Mouse (Mus musculus): ENCODE measurements around the gene Nek7. TPM values are rescaled to one million over a fixed set of nuclear protein-coding genes. Genes with fewer than 3 reads are reported as not detected.

Nek7 gene
- polyA plus RNA-seq, 1 experiment: 9.7 TPM

DNA sequence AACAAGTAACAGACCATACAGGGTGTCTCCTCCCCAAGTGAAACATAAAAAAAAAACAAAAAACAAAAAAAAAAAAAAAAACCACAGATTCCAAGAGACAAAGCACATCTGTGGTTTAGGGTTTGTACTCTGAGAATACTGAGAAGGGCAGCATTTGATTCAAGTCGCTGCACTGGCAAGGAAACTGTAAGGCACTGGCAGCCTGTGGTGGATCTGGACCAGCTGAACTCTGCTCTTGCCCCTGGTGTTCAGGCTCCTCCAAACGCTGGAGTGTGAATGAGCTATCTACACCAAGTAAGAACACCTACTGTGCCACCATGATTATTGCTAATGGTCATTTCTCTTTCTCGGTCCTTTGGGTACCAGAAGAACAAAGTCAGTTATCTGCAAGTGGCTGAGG is 30.8 kb downstream of the Nek7 start:
- TF ChIP-seq POLR2A (IDR thresholded peaks at IDR 0.05; ENCODE audit: control insufficient read depth, extremely low read depth, insufficient read depth, low read length, poor library complexity) (no peak), CTCF (IDR thresholded peaks at IDR 0.05; ENCODE audit: borderline replicate concordance, control insufficient read depth, extremely low read depth, insufficient read depth, low read length, poor library complexity) (no peak)
- Histone ChIP-seq H3K4me1 (replicated peaks; ENCODE audit: control insufficient read depth, insufficient read depth, low read length) (peaks cover 18% of the 10 kb centered on the region), H3K4me3 (ENCODE audit: control insufficient read depth, insufficient read depth, low read length) (no peak overlapping the region), H3K27ac (ENCODE audit: control insufficient read depth, insufficient read depth, low read length) (no peak overlapping the region), H3K36me3 (ENCODE audit: control insufficient read depth, insufficient read depth, low read length) (0 out of 2 replicates have a peak, but pooled peaks cover 3% of the 10 kb centered on the region), H3K27me3 (ENCODE audit: control insufficient read depth, insufficient read depth, low read length) (no peaks in the 10 kb centered on the region)
- no peak for DNase-seq
- WGBS: 33% methylated on average over 3 of the region's 3 CpGs

DNA sequence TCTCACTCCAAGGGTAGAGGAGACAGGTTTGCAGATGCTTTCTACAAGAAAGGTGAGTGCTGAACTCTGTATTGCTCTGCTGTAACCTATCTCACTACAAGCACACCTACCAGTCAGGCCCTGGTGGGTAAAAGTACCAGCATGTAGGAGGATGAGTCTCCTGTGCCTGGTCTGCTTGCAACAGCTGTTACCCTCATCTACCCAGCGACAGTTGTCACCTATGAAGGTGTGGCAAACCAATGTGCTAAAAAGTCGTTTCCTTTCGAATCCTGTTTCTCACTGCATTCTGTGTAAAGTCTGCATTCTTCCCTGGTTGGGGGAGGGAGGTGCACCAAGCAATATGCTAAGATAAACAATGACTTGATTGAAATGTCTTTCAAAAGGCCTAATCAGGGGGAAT is 32.1 kb downstream of the Nek7 start:
- Histone ChIP-seq H3K27ac (ENCODE audit: control insufficient read depth, insufficient read depth, low read length) (no peak overlapping the region), H3K36me3 (ENCODE audit: control insufficient read depth, insufficient read depth, low read length) (0 out of 2 replicates have a peak, but pooled peaks cover 3% of the 10 kb centered on the region), H3K27me3 (ENCODE audit: control insufficient read depth, insufficient read depth, low read length) (no peaks in the 10 kb centered on the region), H3K4me3 (ENCODE audit: control insufficient read depth, insufficient read depth, low read length) (no peak overlapping the region), H3K4me1 (replicated peaks; ENCODE audit: control insufficient read depth, insufficient read depth, low read length) (peaks cover 18% of the 10 kb centered on the region)
- 31% methylated on average over 3 of the region's 3 CpGs for WGBS
- TF ChIP-seq CTCF (IDR thresholded peaks at IDR 0.05; ENCODE audit: borderline replicate concordance, control insufficient read depth, extremely low read depth, insufficient read depth, low read length, poor library complexity) (no peak), POLR2A (IDR thresholded peaks at IDR 0.05; ENCODE audit: control insufficient read depth, extremely low read depth, insufficient read depth, low read length, poor library complexity) (no peak)
- no peak for DNase-seq

DNA sequence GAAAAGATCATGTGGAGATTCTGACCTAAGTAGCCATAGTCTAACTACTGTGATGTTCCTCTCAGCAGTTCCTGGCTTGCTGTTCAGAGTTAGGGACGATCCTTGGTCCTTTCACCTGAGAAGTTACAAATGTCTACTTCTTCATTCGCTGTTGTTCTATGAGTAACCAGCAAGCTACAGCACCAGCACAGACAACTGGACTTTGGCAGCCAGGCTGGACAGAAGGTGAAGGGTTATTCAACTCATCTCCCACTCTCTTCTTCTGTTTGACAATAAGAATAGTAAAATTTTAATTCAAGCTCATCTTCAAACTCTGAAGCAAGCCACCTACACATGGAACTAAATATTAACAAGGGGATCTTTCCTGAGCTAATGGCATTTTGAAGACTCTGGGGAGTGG is 33.0 kb downstream of the Nek7 start:
- Histone ChIP-seq H3K36me3 (ENCODE audit: control insufficient read depth, insufficient read depth, low read length) (0 out of 2 replicates have a peak, but pooled peaks cover 3% of the 10 kb centered on the region), H3K4me1 (replicated peaks; ENCODE audit: control insufficient read depth, insufficient read depth, low read length) (peaks cover 18% of the 10 kb centered on the region), H3K27me3 (ENCODE audit: control insufficient read depth, insufficient read depth, low read length) (no peaks in the 10 kb centered on the region), H3K4me3 (ENCODE audit: control insufficient read depth, insufficient read depth, low read length) (no peak overlapping the region), H3K27ac (ENCODE audit: control insufficient read depth, insufficient read depth, low read length) (no peak overlapping the region)
- DNase-seq: no peak
- WGBS: 99% methylated on average over 2 of the region's 2 CpGs
- no peak for TF ChIP-seq POLR2A (IDR thresholded peaks at IDR 0.05; ENCODE audit: control insufficient read depth, extremely low read depth, insufficient read depth, low read length, poor library complexity)
- no peak for TF ChIP-seq CTCF (IDR thresholded peaks at IDR 0.05; ENCODE audit: borderline replicate concordance, control insufficient read depth, extremely low read depth, insufficient read depth, low read length, poor library complexity)

GRCm38 (mm10) chr1:138584423-138585013 is 35.4 kb downstream of the Nek7 start:
- no peaks in the 10 kb centered on the region for H3K27me3 ChIP-seq (ENCODE audit: control insufficient read depth, insufficient read depth, low read length)
- 0 out of 2 replicates have a peak, but pooled peaks cover 3% of the 10 kb centered on the region for H3K36me3 ChIP-seq (ENCODE audit: control insufficient read depth, insufficient read depth, low read length)
- no peak overlapping the region for H3K27ac ChIP-seq (ENCODE audit: control insufficient read depth, insufficient read depth, low read length)
- WGBS: 27% methylated on average over 2 of the region's 2 CpGs
- H3K4me1 ChIP-seq (replicated peaks; ENCODE audit: control insufficient read depth, insufficient read depth, low read length): peaks cover 16% of the 10 kb centered on the region
- TF ChIP-seq POLR2A (IDR thresholded peaks at IDR 0.05; ENCODE audit: control insufficient read depth, extremely low read depth, insufficient read depth, low read length, poor library complexity) (no peak), CTCF (IDR thresholded peaks at IDR 0.05; ENCODE audit: borderline replicate concordance, control insufficient read depth, extremely low read depth, insufficient read depth, low read length, poor library complexity) (no peak)
- no peak for DNase-seq
- H3K4me3 ChIP-seq (ENCODE audit: control insufficient read depth, insufficient read depth, low read length): no peak overlapping the region

DNA sequence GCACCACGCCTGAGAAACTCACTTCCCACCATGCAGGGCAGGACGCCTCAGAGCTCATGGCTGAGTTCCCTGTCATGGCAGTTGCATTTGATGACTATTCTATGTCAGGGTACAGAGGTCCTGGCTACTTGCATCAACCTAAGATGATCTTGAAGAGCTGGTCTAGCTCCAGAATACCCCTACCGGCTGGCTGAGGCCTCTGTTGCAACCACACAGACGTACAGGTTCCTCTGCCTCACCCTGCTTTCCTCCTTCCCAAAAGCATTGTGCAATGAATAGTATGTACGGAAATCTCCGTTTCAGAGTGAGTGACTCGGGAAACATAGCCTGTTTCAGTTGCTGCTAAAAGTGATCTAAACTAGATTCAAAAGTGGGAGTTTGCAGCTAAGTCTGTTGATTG is 37.7 kb downstream of the Nek7 start:
- Histone ChIP-seq H3K4me3 (ENCODE audit: control insufficient read depth, insufficient read depth, low read length) (no peak overlapping the region), H3K27ac (ENCODE audit: control insufficient read depth, insufficient read depth, low read length) (no peak overlapping the region), H3K27me3 (ENCODE audit: control insufficient read depth, insufficient read depth, low read length) (no peaks in the 10 kb centered on the region), H3K4me1 (replicated peaks; ENCODE audit: control insufficient read depth, insufficient read depth, low read length) (peaks cover 2% of the 10 kb centered on the region), H3K36me3 (ENCODE audit: control insufficient read depth, insufficient read depth, low read length) (0 out of 2 replicates have a peak, but pooled peaks cover 3% of the 10 kb centered on the region)
- 95% methylated on average over 7 of the region's 7 CpGs for WGBS
- no peak for TF ChIP-seq POLR2A (IDR thresholded peaks at IDR 0.05; ENCODE audit: control insufficient read depth, extremely low read depth, insufficient read depth, low read length, poor library complexity)
- TF ChIP-seq CTCF (IDR thresholded peaks at IDR 0.05; ENCODE audit: borderline replicate concordance, control insufficient read depth, extremely low read depth, insufficient read depth, low read length, poor library complexity): no peak
- no peak for DNase-seq

- Histone ChIP-seq H3K4me3 (ENCODE audit: control insufficient read depth, insufficient read depth, low read length) (no peak overlapping the region), H3K27ac (ENCODE audit: control insufficient read depth, insufficient read depth, low read length) (no peak overlapping the region), H3K36me3 (ENCODE audit: control insufficient read depth, insufficient read depth, low read length) (0 out of 2 replicates have a peak, but pooled peaks cover under 1% of the 10 kb centered on the region), H3K27me3 (ENCODE audit: control insufficient read depth, insufficient read depth, low read length) (no peaks in the 10 kb centered on the region), H3K4me1 (replicated peaks; ENCODE audit: control insufficient read depth, insufficient read depth, low read length) (peaks cover 2% of the 10 kb centered on the region)
- DNase-seq: no peak
- TF ChIP-seq POLR2A (IDR thresholded peaks at IDR 0.05; ENCODE audit: control insufficient read depth, extremely low read depth, insufficient read depth, low read length, poor library complexity): no peak
- TF ChIP-seq CTCF (IDR thresholded peaks at IDR 0.05; ENCODE audit: borderline replicate concordance, control insufficient read depth, extremely low read depth, insufficient read depth, low read length, poor library complexity): no peak
- WGBS: 96% methylated on average over 11 of the region's 11 CpGs
Measured at GRCm38 (mm10) chr1:138579822-138580492, 40.0 kb downstream of the Nek7 start.

Measured in thymus, adult 2 months (tissue).